Mouse (Mus musculus): ENCODE measurements around the gene Srr. TPM values are rescaled to one million over a fixed set of nuclear protein-coding genes. Genes with fewer than 3 reads are reported as not detected.

The Srr gene
- 1.3 TPM in 1 of 2 replicates, not detected in the other for polyA plus RNA-seq (2012; ENCODE audit: insufficient read depth, low replicate concordance)

- H3K36me3 ChIP-seq (replicated peaks; ENCODE audit: low read length) = peaks cover 21% of the 10 kb centered on the region
- H3K4me1 ChIP-seq = peaks cover 44% of the 10 kb centered on the region
- H3K4me3 ChIP-seq (replicated peaks) = peak within 1 kb of the TSS; percentile 100
- TF ChIP-seq FLI1 (IDR thresholded peaks at IDR 0.05; ENCODE audit: low read length) (no peak), GATA1 (IDR thresholded peaks at IDR 0.05; ENCODE audit: borderline replicate concordance, low read length) (no peak)
- H3K9me3 ChIP-seq = no peaks in the 10 kb centered on the region
- no peaks in the 10 kb centered on the region for H3K27me3 ChIP-seq (replicated peaks)
These were observed at the start of gene Srr, which contains the start of gene Smg6 for GRCm38 (mm10) chr11:74925577-74926387. Gene Srr, minus strand, starts transcription at chr11:74925948. Gene Smg6, plus strand, starts transcription at chr11:74925823.

- no peak for TF ChIP-seq GATA1 (IDR thresholded peaks at IDR 0.05; ENCODE audit: borderline replicate concordance, low read length)
- TF ChIP-seq FLI1 (IDR thresholded peaks at IDR 0.05; ENCODE audit: low read length) = no peak
- Histone ChIP-seq H3K27me3 (replicated peaks) (no peaks in the 10 kb centered on the region), H3K9me3 (no peaks in the 10 kb centered on the region), H3K4me3 (replicated peaks) (no peak overlapping the region), H3K36me3 (replicated peaks; ENCODE audit: low read length) (peaks cover 44% of the 10 kb centered on the region), H3K4me1 (peaks cover 5% of the 10 kb centered on the region; the same call in 1 of the 2 replicates)
These were observed 48.9 kb upstream of the Srr start for GRCm38 (mm10) chr11:74974615-74975014.

DNA sequence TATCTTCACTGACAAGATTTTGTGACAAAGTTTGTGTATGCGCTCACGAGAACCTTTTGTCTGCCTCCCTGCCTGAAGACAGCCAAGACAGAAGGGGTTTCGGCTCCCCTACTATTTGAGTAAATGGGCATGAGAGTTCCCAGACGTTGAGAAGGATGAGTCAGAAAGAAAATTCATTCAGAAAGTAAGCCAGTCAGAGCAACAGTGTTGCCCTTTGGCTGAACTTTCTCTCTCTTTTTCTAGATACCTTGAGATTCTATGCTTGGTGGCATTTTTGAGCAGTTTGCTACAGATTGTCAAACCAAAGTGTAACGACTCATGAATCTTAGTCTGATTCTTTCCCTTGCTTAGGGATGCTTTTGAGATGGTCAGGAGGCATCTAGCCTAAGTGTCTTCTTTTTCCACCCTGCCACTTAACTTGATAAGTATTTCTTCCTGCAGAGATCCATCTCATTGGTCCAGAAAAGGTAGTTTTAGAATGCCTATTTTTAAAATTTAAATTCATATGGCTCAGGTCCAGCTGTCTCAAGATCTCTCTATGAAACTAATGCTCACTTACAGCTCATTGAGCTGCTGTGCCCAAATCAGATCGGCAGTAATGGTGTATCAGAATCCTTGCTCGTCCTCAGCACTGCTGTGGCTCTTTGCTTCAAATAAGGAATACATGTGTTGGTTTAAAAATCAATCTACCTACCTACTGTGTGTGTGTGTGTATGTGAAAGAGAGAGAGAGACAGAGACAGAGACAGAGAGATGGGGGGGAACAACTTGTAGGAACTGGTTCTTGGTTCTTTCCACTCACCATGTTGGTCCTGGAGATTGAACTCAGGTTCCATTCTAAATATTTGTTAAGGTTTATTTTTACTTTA, 47.8 kb upstream of the Srr start:
- peaks cover 45% of the 10 kb centered on the region for H3K36me3 ChIP-seq (replicated peaks; ENCODE audit: low read length)
- TF ChIP-seq GATA1 (IDR thresholded peaks at IDR 0.05; ENCODE audit: borderline replicate concordance, low read length) (no peak), FLI1 (IDR thresholded peaks at IDR 0.05; ENCODE audit: low read length) (no peak)
- H3K4me1 ChIP-seq = peaks cover 5% of the 10 kb centered on the region; the same call in 1 of the 2 replicates
- no peaks in the 10 kb centered on the region for H3K27me3 ChIP-seq (replicated peaks)
- no peaks in the 10 kb centered on the region for H3K9me3 ChIP-seq
- H3K4me3 ChIP-seq (replicated peaks) = no peak overlapping the region

GRCm38 (mm10) chr11:74965516-74965915, 39.8 kb upstream of the Srr start:
- no peaks in the 10 kb centered on the region for H3K27me3 ChIP-seq (replicated peaks)
- no peak for TF ChIP-seq GATA1 (IDR thresholded peaks at IDR 0.05; ENCODE audit: borderline replicate concordance, low read length)
- no peak for TF ChIP-seq FLI1 (IDR thresholded peaks at IDR 0.05; ENCODE audit: low read length)
- peaks cover 22% of the 10 kb centered on the region for H3K36me3 ChIP-seq (replicated peaks; ENCODE audit: low read length)
- no peaks in the 10 kb centered on the region for H3K9me3 ChIP-seq
- no peak overlapping the region for H3K4me3 ChIP-seq (replicated peaks)
- H3K4me1 ChIP-seq = peaks cover 16% of the 10 kb centered on the region

DNA sequence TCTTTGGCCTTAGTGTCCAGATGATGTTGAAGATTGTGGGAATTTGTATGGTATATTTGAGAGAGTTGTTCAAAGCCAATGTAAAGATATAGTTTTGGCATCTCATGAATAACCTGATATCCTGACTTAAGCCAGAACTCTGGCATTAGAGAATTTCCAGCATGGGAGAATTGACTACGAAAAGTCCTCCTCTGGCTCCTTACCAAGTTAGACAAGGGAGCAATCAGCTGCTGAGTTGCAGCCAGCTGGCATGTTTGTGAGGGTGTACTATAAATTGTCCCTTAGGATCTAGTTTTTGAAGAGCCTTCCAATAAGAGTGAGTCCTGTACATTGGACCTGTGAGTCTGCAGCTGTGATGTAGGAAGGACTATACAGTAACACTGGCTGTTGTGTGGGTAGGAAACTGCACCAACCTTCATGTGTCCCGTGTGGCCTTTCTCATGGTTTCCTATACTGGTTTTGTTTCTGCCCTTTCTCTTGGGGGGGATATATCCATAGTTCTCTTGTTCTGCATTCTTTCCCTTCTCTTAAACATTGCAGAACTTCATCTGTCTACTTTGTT, 37.2 kb upstream of the Srr start:
- no peaks in the 10 kb centered on the region for H3K27me3 ChIP-seq (replicated peaks)
- no peak overlapping the region for H3K4me3 ChIP-seq (replicated peaks)
- H3K9me3 ChIP-seq = no peaks in the 10 kb centered on the region
- H3K4me1 ChIP-seq = peaks cover 33% of the 10 kb centered on the region
- TF ChIP-seq FLI1 (IDR thresholded peaks at IDR 0.05; ENCODE audit: low read length) (no peak), GATA1 (IDR thresholded peaks at IDR 0.05; ENCODE audit: borderline replicate concordance, low read length) (no peak)
- peaks cover 10% of the 10 kb centered on the region for H3K36me3 ChIP-seq (replicated peaks; ENCODE audit: low read length)

GRCm38 (mm10) chr11:74961953-74962352, 36.2 kb upstream of the Srr start:
- TF ChIP-seq GATA1 (IDR thresholded peaks at IDR 0.05; ENCODE audit: borderline replicate concordance, low read length) (no peak), FLI1 (IDR thresholded peaks at IDR 0.05; ENCODE audit: low read length) (no peak)
- H3K4me3 ChIP-seq (replicated peaks) = no peak overlapping the region
- H3K9me3 ChIP-seq = no peaks in the 10 kb centered on the region
- peaks cover 18% of the 10 kb centered on the region for H3K36me3 ChIP-seq (replicated peaks; ENCODE audit: low read length)
- peaks cover 38% of the 10 kb centered on the region for H3K4me1 ChIP-seq
- H3K27me3 ChIP-seq (replicated peaks) = no peaks in the 10 kb centered on the region

- H3K4me1 ChIP-seq = peaks cover 45% of the 10 kb centered on the region
- H3K4me3 ChIP-seq (replicated peaks) = peak overlapping the region; percentile 64
- TF ChIP-seq GATA1 (IDR thresholded peaks at IDR 0.05; ENCODE audit: borderline replicate concordance, low read length) = no peak
- no peaks in the 10 kb centered on the region for H3K9me3 ChIP-seq
- peaks cover 27% of the 10 kb centered on the region for H3K36me3 ChIP-seq (replicated peaks; ENCODE audit: low read length)
- no peaks in the 10 kb centered on the region for H3K27me3 ChIP-seq (replicated peaks)
These were observed 34.3 kb upstream of the Srr start for GRCm38 (mm10) chr11:74960031-74960551.

DNA sequence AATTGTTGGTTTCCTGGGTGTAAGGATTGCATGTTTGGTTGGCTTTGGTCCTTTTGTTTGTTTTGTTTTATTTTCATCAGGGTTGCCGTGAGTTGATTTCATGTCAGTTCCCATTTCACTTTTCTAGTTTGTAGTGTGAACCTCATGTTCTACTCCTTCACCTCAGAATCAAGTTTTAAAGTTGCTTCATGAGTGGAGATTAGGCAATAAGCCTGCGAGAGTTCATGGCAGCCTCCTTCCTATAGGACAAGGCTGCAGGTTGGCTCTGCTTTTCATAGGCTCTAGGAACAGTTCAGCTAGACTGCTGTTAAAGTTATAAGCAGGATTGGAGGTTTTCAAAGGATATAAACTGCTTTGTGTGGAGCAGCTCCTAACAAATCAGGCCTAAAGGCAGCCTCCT, 33.8 kb upstream of the Srr start:
- Histone ChIP-seq H3K9me3 (no peaks in the 10 kb centered on the region), H3K4me1 (peaks cover 51% of the 10 kb centered on the region), H3K4me3 (replicated peaks) (peak overlapping the region; percentile 10), H3K27me3 (replicated peaks) (no peaks in the 10 kb centered on the region), H3K36me3 (replicated peaks; ENCODE audit: low read length) (peaks cover 32% of the 10 kb centered on the region)
- TF ChIP-seq GATA1 (IDR thresholded peaks at IDR 0.05; ENCODE audit: borderline replicate concordance, low read length) (no peak), FLI1 (IDR thresholded peaks at IDR 0.05; ENCODE audit: low read length) (no peak)

DNA sequence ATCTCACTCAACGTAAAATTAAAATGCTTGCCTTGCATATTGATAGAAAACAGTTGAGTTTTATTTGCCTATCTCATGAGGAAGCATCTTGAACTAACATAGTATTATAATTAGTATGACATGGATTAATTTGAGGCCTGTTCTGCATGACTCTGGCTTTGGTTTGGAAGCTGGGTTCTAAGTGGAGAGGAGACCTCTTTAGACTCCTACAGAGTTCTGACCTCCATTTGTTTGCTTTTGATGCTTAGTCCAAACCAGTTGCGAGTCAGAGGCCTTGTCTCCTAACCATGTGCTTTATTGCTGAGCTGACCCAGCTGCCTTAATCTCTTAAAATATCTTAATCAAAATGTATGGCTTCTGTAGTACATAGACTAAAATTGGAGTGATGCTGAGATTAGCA, 31.9 kb upstream of the Srr start:
- Histone ChIP-seq H3K4me1 (peaks cover 51% of the 10 kb centered on the region), H3K36me3 (replicated peaks; ENCODE audit: low read length) (peaks cover 45% of the 10 kb centered on the region), H3K27me3 (replicated peaks) (no peaks in the 10 kb centered on the region), H3K4me3 (replicated peaks) (no peak overlapping the region), H3K9me3 (no peaks in the 10 kb centered on the region)
- TF ChIP-seq FLI1 (IDR thresholded peaks at IDR 0.05; ENCODE audit: low read length) (no peak), GATA1 (IDR thresholded peaks at IDR 0.05; ENCODE audit: borderline replicate concordance, low read length) (no peak)
